Mouse (Mus musculus) midbrain, embryonic 12.5 days (tissue): ENCODE measurements around the gene Hnrnpa2b1. TPM values are rescaled to one million over a fixed set of nuclear protein-coding genes. Genes with fewer than 3 reads are reported as not detected.

ENCODE experiments used
- ATAC-seq: fragments of 200-750 bp; cut with Nextera tagmentation; 2 replicates; pipeline ENCODE4 v1.8.0; 2017; ENCODE audit warnings: low read depth, moderate TSS enrichment, moderate library complexity; ENCODE audit not compliant: low FRiP score
- H3K27ac ChIP-seq: fragments of 300-500 bp; sonication (generic); replicated peaks from 2 replicates; pipeline ENCODE4 v1.5.1; 2016; ENCODE audit warnings: mild to moderate bottlenecking
- H3K27me3 ChIP-seq: fragments of 300-500 bp; sonication (generic); 2 replicates; pipeline ENCODE4 v1.6.1; 2016; ENCODE audit warnings: mild to moderate bottlenecking
- H3K36me3 ChIP-seq: fragments of 300-500 bp; sonication (generic); 2 replicates; pipeline ENCODE4 v1.6.1; 2016
- H3K4me1 ChIP-seq: fragments of 300-500 bp; sonication (generic); 2 replicates; pipeline ENCODE4 v1.6.1; 2016
- H3K4me2 ChIP-seq: fragments of 300-500 bp; sonication (generic); replicated peaks from 2 replicates; pipeline ENCODE4 v1.6.1; 2016; ENCODE audit warnings: mild to moderate bottlenecking, moderate library complexity
- H3K4me3 ChIP-seq: fragments of 300-500 bp; sonication (generic); 2 replicates; pipeline ENCODE4 v1.5.1; 2016; ENCODE audit warnings: mild to moderate bottlenecking
- H3K9ac ChIP-seq: fragments of 300-500 bp; sonication (generic); replicated peaks from 2 replicates; pipeline ENCODE4 v1.6.1; 2016; ENCODE audit warnings: mild to moderate bottlenecking, moderate library complexity
- H3K9me3 ChIP-seq: fragments of 300-500 bp; sonication (generic); 2 replicates; pipeline ENCODE4 v1.6.1; 2016; ENCODE audit warnings: mild to moderate bottlenecking
- WGBS: fragments of 180-500 bp; shearing (Covaris S2); methylation state at CpG from one replicate; pipeline ENCODE4 v1.1.7; 2016; 5-methylcytosine and 5-hydroxymethylcytosine counted together
- polyA plus RNA-seq: library from polyadenylated mRNA; unstranded; fragments of >200 nt; fragmentation: Nextera tagmentation; extraction: Ambion mirVana; gene quantifications from 2 replicates; pipeline ENCODE4 v1.2.1, GENCODE M21; 2016

Gene Hnrnpa2b1
- polyA plus RNA-seq, 1 experiment from 2014 or later = 2,441 TPM

GRCm38 (mm10) chr6:51438826-51439330, 30.8 kb downstream of the Hnrnpa2b1 start:
- H3K4me2 ChIP-seq = no peak overlapping the region
- no peak for ATAC-seq
- H3K4me1 ChIP-seq = no peaks in the 10 kb centered on the region
- no peak overlapping the region for H3K27ac ChIP-seq
- H3K4me3 ChIP-seq = no peak overlapping the region
- WGBS = 91% methylated on average over 9 of the region's 9 CpGs
- no peaks in the 10 kb centered on the region for H3K36me3 ChIP-seq
- no peaks in the 10 kb centered on the region for H3K9me3 ChIP-seq
- H3K9ac ChIP-seq = no peak overlapping the region
- H3K27me3 ChIP-seq = peaks cover 22% of the 10 kb centered on the region

DNA sequence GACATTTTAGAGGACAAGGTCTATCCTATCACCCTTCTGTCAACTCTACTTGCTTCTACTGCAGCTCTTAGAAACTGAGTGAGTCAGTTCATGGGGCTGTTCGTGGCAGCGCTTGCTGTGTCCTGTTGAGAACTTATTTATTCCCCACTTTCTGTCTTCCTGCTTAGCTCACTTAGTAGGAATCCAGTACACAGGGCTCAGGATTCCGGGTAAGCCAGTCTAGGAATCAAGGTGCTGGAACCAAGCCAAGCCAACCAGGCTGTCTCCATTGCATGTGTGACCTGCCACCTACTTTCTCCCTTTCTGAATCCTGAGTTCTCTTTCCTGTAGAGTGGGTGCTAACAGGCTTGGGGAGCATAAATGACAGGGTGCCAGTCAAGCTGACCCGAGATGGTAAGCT, 32.0 kb downstream of the Hnrnpa2b1 start:
- no peak for ATAC-seq
- H3K36me3 ChIP-seq = no peaks in the 10 kb centered on the region
- WGBS = 85% methylated on average over 4 of the region's 4 CpGs
- H3K27ac ChIP-seq = no peak overlapping the region
- H3K4me3 ChIP-seq = no peak overlapping the region
- H3K27me3 ChIP-seq = peaks cover 34% of the 10 kb centered on the region
- H3K4me1 ChIP-seq = peaks cover 7% of the 10 kb centered on the region
- no peak overlapping the region for H3K9ac ChIP-seq
- no peak overlapping the region for H3K4me2 ChIP-seq
- H3K9me3 ChIP-seq = no peaks in the 10 kb centered on the region

DNA sequence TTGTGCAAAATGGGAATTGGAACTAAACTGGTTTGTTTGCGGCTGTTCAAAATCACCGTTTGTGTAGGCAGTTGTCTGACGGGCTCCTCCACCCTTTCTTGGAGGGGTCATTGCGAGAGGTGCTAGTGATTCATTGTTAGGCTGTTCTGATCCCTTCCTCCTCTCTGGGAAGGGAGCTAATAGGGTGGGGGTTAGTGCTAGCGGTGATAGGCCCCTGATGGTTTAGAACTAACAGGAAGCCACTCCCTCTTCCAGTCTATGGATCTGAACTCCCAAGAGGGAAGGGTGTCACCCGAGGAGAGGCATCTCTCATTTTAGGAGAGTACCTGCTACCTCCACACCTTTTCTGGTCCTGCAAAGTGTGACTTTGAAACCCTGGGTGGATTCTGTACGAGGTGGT, 35.4 kb downstream of the Hnrnpa2b1 start:
- H3K36me3 ChIP-seq = no peaks in the 10 kb centered on the region
- H3K4me3 ChIP-seq = peak overlapping the region; percentile 60
- ATAC-seq = no peak
- H3K27ac ChIP-seq = no peak overlapping the region
- peaks cover 12% of the 10 kb centered on the region for H3K4me1 ChIP-seq
- H3K4me2 ChIP-seq = peak overlapping the region; percentile 86
- no peak overlapping the region for H3K9ac ChIP-seq
- H3K9me3 ChIP-seq = no peaks in the 10 kb centered on the region
- H3K27me3 ChIP-seq = peaks cover 44% of the 10 kb centered on the region
- WGBS = 39% methylated on average over 7 of the region's 7 CpGs

- Histone ChIP-seq H3K27ac (no peak within 1 kb of the TSS), H3K4me1 (peaks cover 12% of the 10 kb centered on the region), H3K9me3 (no peaks in the 10 kb centered on the region), H3K36me3 (no peaks in the 10 kb centered on the region), H3K4me3 (peak within 1 kb of the TSS; percentile 60), H3K4me2 (peak within 1 kb of the TSS; percentile 86), H3K27me3 (peaks cover 44% of the 10 kb centered on the region), H3K9ac (peak within 1 kb of the TSS; percentile 60)
- WGBS = under 1% methylated on average over 74 of the region's 74 CpGs
- peak; percentile 92 for ATAC-seq
These were observed 36.9 kb downstream of the Hnrnpa2b1 start, which contains the start of gene Nfe2l3 for GRCm38 (mm10) chr6:51432535-51433397. TSS of gene Nfe2l3 (plus strand) at chr6:51432670.

DNA sequence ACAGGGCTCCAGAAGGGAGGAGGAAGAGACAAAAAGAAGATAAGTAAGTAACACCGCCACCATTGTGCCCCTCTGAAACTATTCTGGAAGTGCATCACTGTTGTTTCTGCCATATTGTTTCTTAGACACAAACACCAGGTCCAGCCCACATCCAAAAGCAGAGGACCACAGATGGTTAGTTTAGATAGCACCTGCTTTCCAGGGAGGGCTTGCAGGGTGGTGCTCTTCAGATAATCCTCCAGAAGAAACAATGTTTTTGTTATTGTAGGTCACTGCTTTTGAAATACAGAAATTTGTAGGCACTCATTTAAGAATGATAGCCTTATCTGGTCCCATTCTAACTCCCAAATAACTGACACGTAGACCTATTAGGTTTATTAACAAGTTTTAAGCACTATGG, 45.2 kb downstream of the Hnrnpa2b1 start:
- ATAC-seq = no peak
- no peaks in the 10 kb centered on the region for H3K27me3 ChIP-seq
- H3K9ac ChIP-seq = no peak overlapping the region
- no peaks in the 10 kb centered on the region for H3K4me1 ChIP-seq
- H3K9me3 ChIP-seq = no peaks in the 10 kb centered on the region
- H3K27ac ChIP-seq = no peak overlapping the region
- no peak overlapping the region for H3K4me3 ChIP-seq
- no peak overlapping the region for H3K4me2 ChIP-seq
- 90% methylated on average over 2 of the region's 2 CpGs for WGBS
- H3K36me3 ChIP-seq = no peaks in the 10 kb centered on the region

DNA sequence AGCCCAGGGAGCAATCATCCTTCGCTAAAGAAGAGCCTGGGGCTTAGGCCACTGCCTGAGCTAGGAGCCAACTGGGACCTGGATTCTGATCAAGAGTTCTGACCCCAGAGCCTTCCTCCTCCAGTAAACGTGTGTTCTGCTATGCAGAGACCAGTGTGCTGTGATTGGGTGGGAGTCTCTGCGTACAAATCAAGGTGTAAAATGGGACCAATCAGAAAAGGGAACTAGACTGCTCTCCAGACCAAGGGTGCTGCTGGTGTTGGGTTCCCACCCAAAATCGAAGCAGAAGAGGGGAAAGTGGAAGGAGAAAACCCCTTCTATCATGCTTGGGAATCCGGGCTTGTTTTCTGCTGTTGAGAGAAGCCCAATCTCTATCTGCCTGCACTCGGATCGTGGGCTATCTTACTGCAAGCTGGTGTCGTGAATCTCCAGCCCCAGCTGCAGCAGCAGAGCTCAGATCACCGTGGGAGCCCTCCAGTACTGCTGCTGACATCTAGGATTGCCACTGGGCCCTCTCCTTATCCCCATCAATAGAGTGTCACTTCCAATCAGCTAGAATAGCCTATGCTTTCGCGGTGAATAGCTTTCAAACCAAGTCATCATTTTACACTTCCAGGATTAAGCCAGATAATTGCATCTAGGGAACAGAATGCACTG, 46.1 kb downstream of the Hnrnpa2b1 start:
- Histone ChIP-seq H3K4me3 (no peak overlapping the region), H3K4me1 (no peaks in the 10 kb centered on the region), H3K36me3 (no peaks in the 10 kb centered on the region), H3K4me2 (no peak overlapping the region), H3K27ac (no peak overlapping the region), H3K9ac (no peak overlapping the region), H3K9me3 (no peaks in the 10 kb centered on the region), H3K27me3 (no peaks in the 10 kb centered on the region)
- WGBS = 56% methylated on average over 11 of the region's 11 CpGs
- ATAC-seq = no peak

DNA sequence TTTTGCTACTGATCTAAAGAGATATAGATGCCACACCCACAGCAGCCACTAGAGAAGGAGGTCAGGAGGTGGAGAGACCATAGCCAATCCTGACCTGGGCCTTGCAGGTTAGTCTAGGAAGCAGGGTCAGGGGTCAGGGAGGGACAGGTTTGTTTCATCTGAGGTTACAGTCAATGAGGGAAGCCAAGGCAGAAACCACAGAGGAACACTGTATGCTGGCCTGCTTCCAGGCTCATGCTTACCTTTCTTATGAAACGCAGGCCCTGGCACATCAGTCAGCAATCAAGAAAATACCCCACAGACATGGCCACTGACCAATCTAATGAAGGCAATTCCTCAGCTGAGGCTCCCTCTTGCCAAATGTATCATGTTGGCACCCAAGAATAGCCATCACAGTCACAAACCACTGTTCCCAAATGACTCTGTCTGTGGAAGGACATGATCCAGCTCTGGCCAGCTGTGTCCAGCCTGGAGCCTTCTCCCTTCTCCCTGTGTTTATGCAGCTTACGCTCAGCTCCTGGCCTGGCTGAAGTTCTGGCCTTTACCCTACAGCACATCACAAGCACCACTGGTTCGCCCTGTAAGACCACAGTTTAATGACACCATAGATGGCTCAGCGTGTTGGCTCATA, 52.3 kb downstream of the Hnrnpa2b1 start:
- no peak overlapping the region for H3K4me3 ChIP-seq
- no peaks in the 10 kb centered on the region for H3K27me3 ChIP-seq
- no peaks in the 10 kb centered on the region for H3K9me3 ChIP-seq
- 95% methylated on average over 4 of the region's 4 CpGs for WGBS
- H3K4me1 ChIP-seq = no peaks in the 10 kb centered on the region
- H3K4me2 ChIP-seq = no peak overlapping the region
- H3K9ac ChIP-seq = no peak overlapping the region
- H3K36me3 ChIP-seq = no peaks in the 10 kb centered on the region
- ATAC-seq = no peak
- H3K27ac ChIP-seq = no peak overlapping the region

DNA sequence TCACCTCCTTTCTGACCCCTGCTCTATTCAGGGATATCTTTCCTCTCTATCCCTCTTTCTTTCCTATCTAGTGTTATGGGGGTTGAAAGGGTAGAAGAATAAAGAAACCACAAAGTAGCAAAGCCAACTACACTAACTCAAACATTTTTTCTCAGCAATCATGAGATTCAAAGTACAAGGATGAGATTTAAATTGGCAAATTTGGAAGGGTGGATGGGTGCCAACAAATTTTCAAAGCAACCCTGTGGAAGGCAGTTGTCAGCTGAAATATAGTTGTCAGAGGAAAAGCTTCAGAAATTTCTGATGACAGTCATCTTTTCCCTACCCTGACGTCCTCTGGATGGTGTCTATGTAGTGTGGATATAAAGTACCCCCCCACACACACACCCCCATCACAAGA, 53.3 kb downstream of the Hnrnpa2b1 start:
- Histone ChIP-seq H3K4me3 (no peak overlapping the region), H3K4me2 (no peak overlapping the region), H3K4me1 (no peaks in the 10 kb centered on the region), H3K9ac (no peak overlapping the region), H3K27me3 (no peaks in the 10 kb centered on the region), H3K9me3 (no peaks in the 10 kb centered on the region), H3K36me3 (no peaks in the 10 kb centered on the region), H3K27ac (no peak overlapping the region)
- no peak for ATAC-seq
- WGBS = 68% methylated on average over 1 of the region's 1 CpGs

Other genes with a start within 250 kb of the Hnrnpa2b1 start
- gene Nfe2l3, start 37.2 kb downstream of the Hnrnpa2b1 start, polyA plus RNA-seq = 5.4 and 5.9 TPM in 2 replicates
- gene Cbx3, start 466 bp upstream of the Hnrnpa2b1 start, polyA plus RNA-seq = 615 and 674 TPM in 2 replicates
- gene Snx10, start 54.0 kb upstream of the Hnrnpa2b1 start, polyA plus RNA-seq = 41.9 and 51.1 TPM in 2 replicates